Mouse (Mus musculus) kidney, adult 2 months (tissue): ENCODE data around the gene Med25. TPM values are rescaled to one million over a fixed set of nuclear protein-coding genes. Genes with fewer than 3 reads are reported as not detected.

Source experiments
- DNase-seq: peaks from one replicate; pipeline ENCODE4 v3.0.0; 2021
- H3K27ac ChIP-seq: fragments of 200-500 bp; 2 replicates; pipeline ENCODE4 v1.5.1; 2012; ENCODE audit warnings: low read depth, low read length, control low read depth, inconsistent platforms; ENCODE audit not compliant: insufficient read depth
- H3K27me3 ChIP-seq: fragments of 200-500 bp; replicated peaks from 2 replicates; pipeline ENCODE4 v1.6.1; 2012; ENCODE audit warnings: mild to moderate bottlenecking, moderate library complexity, low read length, inconsistent platforms; ENCODE audit not compliant: control insufficient read depth, insufficient read depth
- H3K36me3 ChIP-seq: fragments of 200-500 bp; 2 replicates; pipeline ENCODE4 v1.6.1; 2012; ENCODE audit warnings: mild to moderate bottlenecking, moderate library complexity, low read length, inconsistent platforms; ENCODE audit not compliant: control insufficient read depth, insufficient read depth
- H3K4me1 ChIP-seq: fragments of 200-500 bp; 2 replicates; pipeline ENCODE4 v1.6.1; 2011; ENCODE audit warnings: low read length; ENCODE audit not compliant: control insufficient read depth, insufficient read depth
- H3K4me3 ChIP-seq: fragments of 200-500 bp; 2 replicates; pipeline ENCODE4 v1.5.1; 2011; ENCODE audit warnings: mild to moderate bottlenecking, low read depth, low read length, control low read depth; ENCODE audit not compliant: insufficient read depth
- CTCF ChIP-seq: fragments of 200-500 bp; conservative IDR thresholded peaks from 2 replicates; pipeline ENCODE4 v1.5.1; 2011; ENCODE audit warnings: low read depth, mild to moderate bottlenecking, control low read depth, low read length, moderate library complexity, mixed read lengths; ENCODE audit not compliant: insufficient read depth, insufficient read length
- POLR2A ChIP-seq: fragments of 200-500 bp; IDR thresholded peaks from one replicate; pipeline ENCODE4 v1.6.1; 2011; ENCODE audit warnings: low read depth, low read length, control low read depth
- WGBS: fragments of 180-500 bp; shearing (Covaris S2); methylation state at CpG from one replicate; pipeline ENCODE4 v1.1.7; 2018; 5-methylcytosine and 5-hydroxymethylcytosine counted together
- polyA plus RNA-seq: library from polyadenylated mRNA; depleted of rRNA; stranded (reverse); fragments of >200 nt; gene quantifications from 2 replicates; pipeline ENCODE4 v1.2.3, GENCODE M21; 2012

The Med25 gene
- polyA plus RNA-seq, 1 experiment: 181 TPM

DNA sequence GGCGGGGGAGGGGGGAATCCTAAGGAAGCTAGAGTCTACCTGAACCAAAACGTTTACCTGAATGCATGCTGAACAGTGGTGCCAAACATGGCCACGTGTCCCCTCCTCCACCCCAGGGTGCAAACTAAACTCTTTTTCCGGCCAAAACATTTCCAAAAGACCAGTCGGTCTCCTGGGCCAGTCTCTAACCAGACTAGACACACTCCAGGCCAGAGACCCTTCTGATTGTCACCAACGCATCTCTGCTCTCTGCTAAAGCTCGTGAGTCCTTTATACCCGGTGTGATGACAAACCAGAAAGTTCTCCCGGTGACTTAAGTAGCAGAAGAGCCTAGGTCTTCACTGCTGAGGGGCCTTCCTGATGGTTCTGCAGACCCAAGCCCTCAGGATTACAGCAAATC is 24.7 kb downstream of the Med25 start:
- WGBS: 35% methylated on average over 9 of the region's 9 CpGs
- Histone ChIP-seq H3K4me3 (peak overlapping the region; percentile 90; the same call in 1 of the 2 replicates), H3K36me3 (no peaks in the 10 kb centered on the region), H3K27me3 (no peaks in the 10 kb centered on the region), H3K27ac (peak overlapping the region; percentile 42), H3K4me1 (peaks cover 21% of the 10 kb centered on the region)
- DNase-seq: no peak
- TF ChIP-seq CTCF: no peak
- TF ChIP-seq POLR2A: no peak

- WGBS: 50% methylated on average over 19 of the region's 19 CpGs
- no peak overlapping the region for H3K4me3 ChIP-seq
- H3K4me1 ChIP-seq: peaks cover 21% of the 10 kb centered on the region
- no peaks in the 10 kb centered on the region for H3K27me3 ChIP-seq
- no peak for DNase-seq
- H3K27ac ChIP-seq: peak overlapping the region; percentile 42; the same call in 1 of the 2 replicates
- TF ChIP-seq CTCF (no peak), POLR2A (no peak)
- no peaks in the 10 kb centered on the region for H3K36me3 ChIP-seq
Observed at GRCm38 (mm10) chr7:44867010-44867702, 25.4 kb downstream of the Med25 start.

DNA sequence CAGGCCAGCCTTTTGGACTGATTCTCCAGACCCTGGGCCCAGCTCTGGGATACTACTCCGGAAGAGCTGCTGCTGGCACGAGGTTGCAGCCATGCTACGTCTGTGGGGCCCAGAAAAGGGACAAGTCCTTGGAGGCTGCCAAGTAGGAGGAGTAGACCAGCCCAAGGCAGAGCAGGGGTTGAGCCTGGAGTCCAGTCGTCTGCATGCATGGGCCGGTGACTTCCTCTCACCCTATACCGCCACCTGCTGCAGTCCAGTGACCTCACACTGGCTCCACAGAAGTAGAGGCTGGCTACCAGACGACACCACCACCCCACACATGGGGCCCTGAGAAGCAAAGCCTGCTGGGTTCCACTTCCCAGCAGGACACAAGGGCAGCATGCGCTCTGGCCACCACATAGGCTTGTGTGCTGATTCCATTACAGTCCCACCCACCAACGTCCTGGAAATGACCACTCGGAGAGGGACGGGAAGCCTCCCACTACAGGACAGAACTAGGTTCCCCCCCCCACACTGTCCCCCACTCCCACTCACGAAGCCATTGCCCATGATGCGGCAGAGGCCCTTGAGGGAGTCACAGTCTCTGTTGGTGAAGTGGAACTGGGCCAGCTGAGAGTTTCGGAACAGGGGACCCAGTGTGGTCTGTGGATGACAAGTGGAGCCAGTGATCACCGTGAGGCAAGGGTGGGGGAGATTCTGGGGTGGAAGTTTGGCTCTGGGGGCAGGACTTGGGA is 26.1 kb downstream of the Med25 start:
- DNase-seq: peak; percentile 81

DNA sequence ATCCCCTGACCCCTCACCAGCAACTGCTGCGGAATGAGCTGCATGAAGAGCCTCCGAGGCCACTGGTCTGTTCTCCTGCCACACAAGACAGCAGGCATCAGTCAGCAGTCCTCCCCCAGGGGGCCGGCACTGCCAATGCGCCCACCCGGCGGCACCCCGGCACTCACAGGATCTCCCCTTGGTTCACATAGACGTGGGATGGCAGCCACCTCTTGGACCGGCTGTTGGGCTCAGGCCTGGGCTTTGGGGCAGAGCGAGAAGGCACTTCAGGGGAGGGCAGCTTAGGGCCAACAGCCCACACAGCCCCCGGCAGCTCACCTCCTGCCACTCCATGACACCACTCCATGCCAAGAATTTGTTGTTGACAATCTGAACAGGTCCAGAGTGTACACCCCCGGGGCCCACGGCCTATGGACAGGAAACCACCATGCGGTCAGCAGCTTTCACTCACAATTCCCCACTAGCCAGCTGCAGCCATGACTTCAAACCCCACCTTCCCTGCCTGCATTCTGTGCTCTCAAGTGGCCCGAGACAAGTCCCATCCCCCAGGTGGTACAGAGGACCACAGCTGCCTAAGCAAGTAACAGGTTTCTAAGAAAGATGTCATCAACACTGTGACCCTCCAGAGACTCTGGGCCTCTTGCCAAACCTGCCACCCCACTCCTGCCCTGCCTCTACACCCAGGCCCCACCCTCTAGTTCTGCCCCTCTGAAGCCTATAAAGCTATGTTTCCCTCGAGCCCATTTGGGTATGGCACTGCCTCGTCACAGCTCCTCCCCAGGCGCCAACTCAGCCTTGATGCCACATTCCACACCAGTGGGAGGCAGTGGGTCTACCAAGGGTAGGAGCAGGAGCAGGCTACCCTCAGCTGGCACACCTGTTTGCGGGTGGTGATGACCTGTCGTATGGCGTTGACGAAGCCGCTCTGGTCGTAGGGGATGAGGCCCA is 27.6 kb downstream of the Med25 start:
- peaks cover 21% of the 10 kb centered on the region for H3K4me1 ChIP-seq
- H3K36me3 ChIP-seq: no peaks in the 10 kb centered on the region
- no peaks in the 10 kb centered on the region for H3K27me3 ChIP-seq
- WGBS: 67% methylated on average over 24 of the region's 24 CpGs
- no peak for DNase-seq
- no peak overlapping the region for H3K4me3 ChIP-seq
- no peak overlapping the region for H3K27ac ChIP-seq
- TF ChIP-seq POLR2A: no peak
- no peak for TF ChIP-seq CTCF

More for the DNA sequence above, 26.1 kb downstream of the Med25 start:
- Histone ChIP-seq H3K4me1 (peaks cover 21% of the 10 kb centered on the region), H3K27me3 (no peaks in the 10 kb centered on the region), H3K4me3 (no peak overlapping the region), H3K27ac (peak overlapping the region; percentile 12; the same call in 1 of the 2 replicates), H3K36me3 (no peaks in the 10 kb centered on the region)
- TF ChIP-seq POLR2A (no peak), CTCF (no peak; the same call in 1 of the 2 replicates)
- 17% methylated on average over 15 of the region's 15 CpGs for WGBS

DNA sequence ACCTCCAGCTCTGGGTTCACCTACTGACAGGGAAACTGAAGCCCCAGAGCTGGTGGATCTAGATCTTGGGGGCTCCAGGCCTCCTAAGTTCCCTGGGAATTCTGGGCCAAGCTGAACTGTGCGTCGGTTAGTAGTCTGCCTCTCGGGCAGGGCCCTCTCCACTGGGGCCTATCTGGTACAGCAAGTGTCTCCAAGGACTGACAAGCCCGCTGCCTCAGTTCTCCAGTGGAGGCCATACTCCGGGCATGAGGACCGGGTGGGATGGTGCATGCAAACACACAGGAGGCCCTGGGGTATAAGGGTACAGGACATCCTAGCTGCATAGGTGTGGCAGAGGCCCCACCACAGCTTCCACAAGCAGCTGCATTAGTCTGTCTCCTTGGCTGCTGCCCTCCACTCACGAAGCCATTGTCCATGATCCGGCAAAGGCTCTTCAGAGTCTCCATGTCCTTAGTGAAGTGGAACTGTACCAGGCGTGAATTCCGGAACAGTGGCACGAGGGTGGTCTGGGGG is 28.5 kb downstream of the Med25 start:
- Histone ChIP-seq H3K27ac (no peak overlapping the region), H3K36me3 (no peaks in the 10 kb centered on the region), H3K27me3 (no peaks in the 10 kb centered on the region), H3K4me1 (peaks cover 21% of the 10 kb centered on the region), H3K4me3 (no peak overlapping the region)
- WGBS: 81% methylated on average over 11 of the region's 11 CpGs
- DNase-seq: no peak
- TF ChIP-seq CTCF (no peak), POLR2A (no peak)

GRCm38 (mm10) chr7:44863210-44863609 is 29.3 kb downstream of the Med25 start:
- H3K27ac ChIP-seq: no peak overlapping the region
- no peaks in the 10 kb centered on the region for H3K27me3 ChIP-seq
- H3K4me3 ChIP-seq: no peak overlapping the region
- no peak for TF ChIP-seq POLR2A
- 82% methylated on average over 14 of the region's 14 CpGs for WGBS
- DNase-seq: no peak
- H3K36me3 ChIP-seq: no peaks in the 10 kb centered on the region
- H3K4me1 ChIP-seq: peaks cover 16% of the 10 kb centered on the region
